Mouse (Mus musculus) midbrain, postnatal 0 days (tissue): ENCODE measurements around the gene Olfr1199. TPM values are rescaled to one million over a fixed set of nuclear protein-coding genes. Genes with fewer than 3 reads are reported as not detected.

Experiments used
- ATAC-seq: fragments of 200-750 bp; cut with Nextera tagmentation; 2 replicates; pipeline ENCODE4 v1.8.0; 2017; ENCODE audit warnings: moderate number of reproducible peaks, mild to moderate bottlenecking, moderate TSS enrichment, moderate library complexity; ENCODE audit not compliant: low FRiP score
- DNase-seq: peaks from one replicate; pipeline ENCODE4 v3.0.0-alpha.2; 2015; ENCODE audit warnings: low spot score
- H3K27ac ChIP-seq: fragments of 300-500 bp; sonication (generic); 2 replicates; pipeline ENCODE4 v1.5.1; 2014; ENCODE audit warnings: low read depth, mild to moderate bottlenecking, low read length, mixed read lengths
- H3K27me3 ChIP-seq: fragments of 300-500 bp; sonication (generic); 2 replicates; pipeline ENCODE4 v1.6.1; 2014; ENCODE audit warnings: low read length, control low read depth, mixed read lengths; ENCODE audit not compliant: insufficient read depth
- H3K36me3 ChIP-seq: fragments of 300-500 bp; sonication (generic); 2 replicates; pipeline ENCODE4 v1.6.1; 2014; ENCODE audit warnings: low read length, control low read depth, mixed read lengths; ENCODE audit not compliant: insufficient read depth
- H3K4me1 ChIP-seq: fragments of 300-500 bp; sonication (generic); 2 replicates; pipeline ENCODE4 v1.6.1; 2014; ENCODE audit warnings: mild to moderate bottlenecking, control low read depth, antibody characterized with exemption, low read length, mixed read lengths; ENCODE audit not compliant: insufficient read depth
- H3K4me2 ChIP-seq: fragments of 300-500 bp; sonication (generic); 2 replicates; pipeline ENCODE4 v1.6.1; 2014; ENCODE audit warnings: low read depth, mild to moderate bottlenecking, low read length, mixed read lengths; ENCODE audit not compliant: poor library complexity, severe bottlenecking
- H3K4me3 ChIP-seq: fragments of 300-500 bp; sonication (generic); 2 replicates; pipeline ENCODE4 v1.5.1; 2014; ENCODE audit warnings: low read depth, mild to moderate bottlenecking, low read length, moderate library complexity
- H3K9ac ChIP-seq: fragments of 300-500 bp; sonication (generic); replicated peaks from 2 replicates; pipeline ENCODE4 v1.6.1; 2014; ENCODE audit warnings: mild to moderate bottlenecking, low read length, moderate library complexity, mixed read lengths; ENCODE audit not compliant: poor library complexity, severe bottlenecking
- H3K9me3 ChIP-seq: fragments of 300-500 bp; sonication (generic); 2 replicates; pipeline ENCODE4 v1.6.1; 2016; ENCODE audit warnings: low read length, control low read depth
- CTCF ChIP-seq: IDR thresholded peaks from 2 replicates; pipeline ENCODE4 v1.5.1; 2016; ENCODE audit warnings: antibody characterized with exemption, mild to moderate bottlenecking
- WGBS: fragments of 180-500 bp; shearing (Covaris S2); extraction: QIAGEN DNeasy Blood & Tissue Kit; methylation state at CpG from one replicate; pipeline ENCODE4 v1.1.7; 2014; 5-methylcytosine and 5-hydroxymethylcytosine counted together
- polyA plus RNA-seq: library from polyadenylated mRNA; unstranded; fragments of >200 nt; fragmentation: Nextera tagmentation; extraction: Ambion mirVana; gene quantifications from 2 replicates; pipeline ENCODE4 v1.2.1, GENCODE M21; 2015
- total RNA-seq: library from RNA; depleted of rRNA; stranded (reverse); fragments of >200 nt; gene quantifications from 2 replicates; pipeline ENCODE4 v1.2.3, GENCODE M21; 2014; rRNA removed

Olfr1199 gene
- total and polyA plus RNA-seq, 2 experiments from 2014 or later, result not detected

- WGBS, result 86% methylated on average over 2 of the region's 2 CpGs
- no peak within 1 kb of the TSS for H3K4me3 ChIP-seq
- no peak for DNase-seq
- H3K36me3 ChIP-seq, result no peaks in the 10 kb centered on the region
- H3K9me3 ChIP-seq, result no peaks in the 10 kb centered on the region
- no peak for TF ChIP-seq CTCF
- no peak within 1 kb of the TSS for H3K27ac ChIP-seq
- no peaks in the 10 kb centered on the region for H3K27me3 ChIP-seq
- H3K4me1 ChIP-seq, result no peaks in the 10 kb centered on the region
- no peak within 1 kb of the TSS for H3K4me2 ChIP-seq
- ATAC-seq, result no peak
- H3K9ac ChIP-seq, result no peak within 1 kb of the TSS
Measured at GRCm38 (mm10) chr2:88704497-88704896, 55.8 kb downstream of the Olfr1199 start, which contains the start of gene Olfr1196. Gene Olfr1196, minus strand, starts transcription at chr2:88704597.

Other genes with a start within 250 kb of the Olfr1199 start
- gene Olfr1186, start 241.9 kb downstream of the Olfr1199 start, total RNA-seq, result not detected in 2 replicates
- gene Olfr1186, start 241.9 kb downstream of the Olfr1199 start, polyA plus RNA-seq, result not detected in 2 replicates
- not detected in 2 replicates for gene Olfr1188, start 203.5 kb downstream of the Olfr1199 start, total RNA-seq
- not detected in 2 replicates for gene Olfr1188, start 203.5 kb downstream of the Olfr1199 start, polyA plus RNA-seq
- gene Olfr1189, start 174.0 kb downstream of the Olfr1199 start, total RNA-seq, result not detected in 2 replicates
- not detected in 2 replicates for gene Olfr1189, start 174.0 kb downstream of the Olfr1199 start, polyA plus RNA-seq
- 0.28 TPM in 1 of 2 replicates, not detected in the other for gene Olfr1191-ps1, start 119.9 kb downstream of the Olfr1199 start, total RNA-seq
- not detected in 2 replicates for gene Olfr1191-ps1, start 119.9 kb downstream of the Olfr1199 start, polyA plus RNA-seq
- not detected in 2 replicates for gene Olfr1192-ps1, start 112.0 kb downstream of the Olfr1199 start, total RNA-seq
- gene Olfr1192-ps1, start 112.0 kb downstream of the Olfr1199 start, polyA plus RNA-seq, result not detected in 2 replicates
- not detected in 2 replicates for gene Olfr1193, start 84.8 kb downstream of the Olfr1199 start, total RNA-seq
- gene Olfr1193, start 84.8 kb downstream of the Olfr1199 start, polyA plus RNA-seq, result not detected in 2 replicates
- not detected in 2 replicates for gene Olfr1195, start 71.3 kb downstream of the Olfr1199 start, total RNA-seq
- gene Olfr1195, start 71.3 kb downstream of the Olfr1199 start, polyA plus RNA-seq, result not detected in 2 replicates
- gene Olfr1196, start 55.9 kb downstream of the Olfr1199 start, total RNA-seq, result not detected in 2 replicates
- gene Olfr1196, start 55.9 kb downstream of the Olfr1199 start, polyA plus RNA-seq, result not detected in 2 replicates
- gene Olfr1197, start 28.1 kb downstream of the Olfr1199 start, total RNA-seq, result not detected in 2 replicates
- not detected in 2 replicates for gene Olfr1197, start 28.1 kb downstream of the Olfr1199 start, polyA plus RNA-seq
- not detected in 2 replicates for gene Olfr1198, start 9.1 kb downstream of the Olfr1199 start, total RNA-seq
- not detected in 2 replicates for gene Olfr1198, start 9.1 kb downstream of the Olfr1199 start, polyA plus RNA-seq
- gene Olfr1200, start 10.0 kb upstream of the Olfr1199 start, total RNA-seq, result not detected in 2 replicates
- not detected in 2 replicates for gene Olfr1200, start 10.0 kb upstream of the Olfr1199 start, polyA plus RNA-seq
- gene Olfr1201, start 32.6 kb upstream of the Olfr1199 start, total RNA-seq, result not detected in 2 replicates
- gene Olfr1201, start 32.6 kb upstream of the Olfr1199 start, polyA plus RNA-seq, result not detected in 2 replicates
- gene Olfr1202, start 54.0 kb upstream of the Olfr1199 start, total RNA-seq, result not detected in 2 replicates
- gene Olfr1202, start 54.0 kb upstream of the Olfr1199 start, polyA plus RNA-seq, result 0.04 TPM in 1 of 2 replicates, not detected in the other
- not detected in 2 replicates for gene Olfr1205, start 69.3 kb upstream of the Olfr1199 start, total RNA-seq
- not detected in 2 replicates for gene Olfr1205, start 69.3 kb upstream of the Olfr1199 start, polyA plus RNA-seq
- gene Olfr1204, start 88.8 kb upstream of the Olfr1199 start, total RNA-seq, result not detected in 2 replicates
- not detected in 2 replicates for gene Olfr1204, start 88.8 kb upstream of the Olfr1199 start, polyA plus RNA-seq
- not detected in 2 replicates for gene Olfr1206, start 102.8 kb upstream of the Olfr1199 start, total RNA-seq
- not detected in 2 replicates for gene Olfr1206, start 102.8 kb upstream of the Olfr1199 start, polyA plus RNA-seq
- not detected in 2 replicates for gene Olfr1208, start 141.8 kb upstream of the Olfr1199 start, total RNA-seq
- gene Olfr1208, start 141.8 kb upstream of the Olfr1199 start, polyA plus RNA-seq, result not detected in 2 replicates
- not detected in 2 replicates for gene Olfr1209, start 154.7 kb upstream of the Olfr1199 start, total RNA-seq
- not detected in 2 replicates for gene Olfr1209, start 154.7 kb upstream of the Olfr1199 start, polyA plus RNA-seq
- gene Olfr1211, start 177.6 kb upstream of the Olfr1199 start, total RNA-seq, result not detected in 2 replicates
- not detected in 2 replicates for gene Olfr1211, start 177.6 kb upstream of the Olfr1199 start, polyA plus RNA-seq
- not detected in 2 replicates for gene Olfr1212, start 193.5 kb upstream of the Olfr1199 start, total RNA-seq
- not detected in 2 replicates for gene Olfr1212, start 193.5 kb upstream of the Olfr1199 start, polyA plus RNA-seq
- gene Gm13762, start 219.8 kb upstream of the Olfr1199 start, total RNA-seq, result not detected in 2 replicates
- gene Gm13762, start 219.8 kb upstream of the Olfr1199 start, polyA plus RNA-seq, result not detected in 2 replicates
- not detected in 2 replicates for gene Olfr1214, start 232.2 kb upstream of the Olfr1199 start, total RNA-seq
- not detected in 2 replicates for gene Olfr1214, start 232.2 kb upstream of the Olfr1199 start, polyA plus RNA-seq
- gene Olfr1215, start 246.5 kb upstream of the Olfr1199 start, total RNA-seq, result not detected in 2 replicates
- gene Olfr1215, start 246.5 kb upstream of the Olfr1199 start, polyA plus RNA-seq, result not detected in 2 replicates